Mouse (Mus musculus) kidney, adult 11 months (tissue): ENCODE measurements around the gene Zcwpw1.
"Not testable (repeated sequence)": the region's sequence is repeated elsewhere in the genome, so short reads cannot be mapped to it uniquely, and the experiment has no call there.

Source experiments
- DNase-seq: peaks from one replicate; pipeline ENCODE4 v3.0.0; 2022

Zcwpw1 gene

GRCm38 (mm10) chr5:137836611-137837010 lies 49.0 kb downstream of the Zcwpw1 start:
- no peak for DNase-seq

- not testable (repeated sequence) for DNase-seq
Measured at GRCm38 (mm10) chr5:137837110-137837509, 49.5 kb downstream of the Zcwpw1 start.

GRCm38 (mm10) chr5:137850313-137850712 lies 62.7 kb downstream of the Zcwpw1 start:
- not testable (repeated sequence) for DNase-seq

GRCm38 (mm10) chr5:137854907-137855306 lies 67.3 kb downstream of the Zcwpw1 start:
- DNase-seq = not testable (repeated sequence)

- DNase-seq = not testable (repeated sequence)
Measured at GRCm38 (mm10) chr5:137856870-137857269, 69.3 kb downstream of the Zcwpw1 start.

- not testable (repeated sequence) for DNase-seq
Measured at GRCm38 (mm10) chr5:137857960-137858710, 70.5 kb downstream of the Zcwpw1 start, which contains the start of gene Pilrb1. Pilrb1 (minus strand) TSS chr5:137858106.

GRCm38 (mm10) chr5:137864008-137864407 lies 76.4 kb downstream of the Zcwpw1 start:
- DNase-seq = not testable (repeated sequence)

GRCm38 (mm10) chr5:137868600-137868999 lies 81.0 kb downstream of the Zcwpw1 start:
- not testable (repeated sequence) for DNase-seq

- not testable (repeated sequence) for DNase-seq
Measured at GRCm38 (mm10) chr5:137871644-137872380, 84.2 kb downstream of the Zcwpw1 start, which contains the start of gene Pilrb2. Pilrb2 (minus strand) TSS chr5:137871815.
